ENCODE assay signal across 27 mouse cellular contexts in the genomic region with DNA sequence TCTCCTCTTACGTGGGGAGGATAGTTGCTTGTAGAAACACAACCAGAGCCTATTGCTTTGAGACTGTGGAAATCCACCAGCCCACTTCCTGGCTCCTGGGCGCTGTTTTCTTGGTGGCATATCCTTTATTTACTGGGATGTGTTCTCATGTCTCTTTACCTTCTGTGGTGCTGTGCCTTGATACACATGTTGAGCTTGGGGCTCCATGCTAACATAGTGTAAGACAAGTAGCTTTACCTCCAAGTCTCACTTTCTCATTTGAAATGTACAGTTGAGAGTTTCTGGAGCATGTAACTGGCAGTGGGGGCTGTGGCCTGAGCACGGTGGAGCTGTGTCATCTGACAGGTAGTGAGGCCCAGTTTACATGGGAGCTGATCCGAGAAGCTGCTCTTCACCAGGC. TPM values are rescaled to one million over a fixed set of nuclear protein-coding genes. Genes with fewer than 3 reads are reported as not detected.
A peak's percentile ranks its signal among the peaks of the same experiment; 100 is the strongest.
DNase-seq lines count a peak whose midpoint lies in the region; ATAC-seq and TF ChIP-seq lines count a peak whose summit lies in the region.
"Had no signal": no experiment of that assay in that cellular context is flagged by ENCODE, and none has a peak within 500 bp of the region (broad histone marks: within the 10 kb centered on the region; RNA-seq: fewer than 3 reads in every experiment).

No protein-coding gene starts in this region.

- DNase-seq in kidney, postnatal 36 days, result no peak
- DNase-seq in A20 (ENCODE audit: low read depth, low spot score) (peak; percentile 76), CH12.LX (ENCODE audit: extremely low read depth) (no peak)
- DNase-seq in left cerebral cortex, adult 2 months (ENCODE audit: extremely low spot score in 1 of 2, low spot score in 2 of 2), result no peak
- no peak for DNase-seq in heart, postnatal 36 days
- DNase-seq: adrenal gland, postnatal 10 days; adrenal gland, postnatal 36 days; cerebellum, adult 18-20 months; cerebellum, adult 9-11 months; cerebellum, postnatal 36 days; embryo, embryonic 11 days; forebrain, postnatal 0 days; gastrocnemius, adult 2 months; gastrocnemius, postnatal 14 days; heart, adult 18-20 months; heart, postnatal 14 days had no signal

- no peak overlapping the region for H3K9ac ChIP-seq in kidney, embryonic 15.5 days
- H3K9ac ChIP-seq in CH12.LX (ENCODE audit: insufficient read depth, low read depth), result peak overlapping the region; percentile 29
- no peak overlapping the region for H3K9ac ChIP-seq in stomach, embryonic 16.5 days (ENCODE audit: low read length)
- H3K9ac ChIP-seq: embryonic facial prominence, embryonic 15.5 days; forebrain, postnatal 0 days; heart, embryonic 12.5 days; heart, embryonic 15.5 days; hindbrain, embryonic 12.5 days; hindbrain, embryonic 15.5 days; intestine, embryonic 15.5 days had no signal

- intact Hi-C loops in left cerebral cortex, adult 2 months (cut with DNase I), result no loop called here
- intact Hi-C loops in heart, postnatal 36 days (cut with DNase I), result no loop called here

- no peaks in the 10 kb centered on the region for H3K9me3 ChIP-seq in kidney, embryonic 15.5 days (replicated peaks)
- H3K9me3 ChIP-seq in CH12.LX (replicated peaks; ENCODE audit: low read length), result no peaks in the 10 kb centered on the region
- H3K9me3 ChIP-seq in stomach, embryonic 16.5 days (replicated peaks; ENCODE audit: control insufficient read depth, low read length), result no peaks in the 10 kb centered on the region
- H3K9me3 ChIP-seq: embryonic facial prominence, embryonic 15.5 days; G1E; heart, embryonic 12.5 days; heart, embryonic 15.5 days; hindbrain, embryonic 12.5 days; hindbrain, embryonic 15.5 days; intestine, embryonic 15.5 days had no signal

- no peaks in the 10 kb centered on the region for H3K27me3 ChIP-seq in kidney, embryonic 15.5 days
- no peaks in the 10 kb centered on the region for H3K27me3 ChIP-seq in CH12.LX (replicated peaks)
- H3K27me3 ChIP-seq in stomach, embryonic 16.5 days (ENCODE audit: control insufficient read depth, insufficient read depth, low read length), result no peaks in the 10 kb centered on the region
- H3K27me3 ChIP-seq: embryonic facial prominence, embryonic 15.5 days; heart, embryonic 12.5 days; heart, embryonic 15.5 days; hindbrain, embryonic 12.5 days; hindbrain, embryonic 15.5 days; intestine, embryonic 15.5 days; Patski had no signal

- H3K4me2 ChIP-seq in kidney, embryonic 15.5 days, result no peak overlapping the region
- peak overlapping the region; percentile 55; the same call in 1 of the 2 replicates for H3K4me2 ChIP-seq in CH12.LX (ENCODE audit: insufficient read depth, low read depth, poor library complexity, severe bottlenecking)
- H3K4me2 ChIP-seq in stomach, embryonic 16.5 days (ENCODE audit: low read depth, low read length), result no peak overlapping the region
- H3K4me2 ChIP-seq: embryonic facial prominence, embryonic 15.5 days; heart, embryonic 12.5 days; heart, embryonic 15.5 days; hindbrain, embryonic 12.5 days; hindbrain, embryonic 15.5 days; intestine, embryonic 15.5 days had no signal

- TF ChIP-seq EP300 in CH12.LX (IDR thresholded peaks at IDR 0.05; ENCODE audit: low read length), result no peak

- H3K79me2 ChIP-seq in CH12.LX (replicated peaks; ENCODE audit: control insufficient read depth, extremely low read depth, insufficient read depth, poor library complexity, severe bottlenecking), result no peaks in the 10 kb centered on the region; the same call in 1 of the 2 replicates

- peaks cover 47% of the 10 kb centered on the region for H3K4me1 ChIP-seq in kidney, embryonic 15.5 days
- peaks cover 19 to 60% of the 10 kb centered on the region in 2 experiments for H3K4me1 ChIP-seq in CH12.LX (ENCODE audit: control insufficient read depth in 1 of 2, insufficient read depth in 2 of 2)
- peaks cover 31% of the 10 kb centered on the region for H3K4me1 ChIP-seq in stomach, embryonic 16.5 days (ENCODE audit: control insufficient read depth, insufficient read depth, low read length)
- H3K4me1 ChIP-seq: hindbrain, embryonic 12.5 days had no signal

- in situ Hi-C loops in CH12.LX (cut with MboI; ENCODE audit: low pct_ligation_motif_present, low pct_unique_long_range_greater_than_20kb, low sequenced_read_pairs), result no loop called here

- no peak for ATAC-seq in kidney, embryonic 15.5 days (replicated peaks; ENCODE audit: low FRiP score)
- no peak for ATAC-seq in stomach, embryonic 16.5 days (ENCODE audit: insufficient read depth, low FRiP score)
- ATAC-seq: forebrain, embryonic 14.5 days; forebrain, postnatal 0 days; intestine, embryonic 15.5 days; Patski had no signal

- TF ChIP-seq POLR2A in CH12.LX (IDR thresholded peaks at IDR 0.05; ENCODE audit: low read depth, low read length), result no peak

- no peaks in the 10 kb centered on the region for H3K36me3 ChIP-seq in kidney, embryonic 15.5 days
- peaks cover 0 to 5% of the 10 kb centered on the region in 2 experiments for H3K36me3 ChIP-seq in CH12.LX (replicated peaks in 1 of 2; ENCODE audit: control insufficient read depth in 1 of 2, insufficient read depth in 1 of 2, low read length in 1 of 2)
- H3K36me3 ChIP-seq in stomach, embryonic 16.5 days (ENCODE audit: control insufficient read depth, insufficient read depth, low read length), result no peaks in the 10 kb centered on the region
- H3K36me3 ChIP-seq: embryonic facial prominence, embryonic 15.5 days; heart, embryonic 12.5 days; heart, embryonic 15.5 days; hindbrain, embryonic 12.5 days; hindbrain, embryonic 15.5 days; intestine, embryonic 15.5 days had no signal

- no peak for TF ChIP-seq CTCF in CH12.LX (conservative IDR thresholded peaks at IDR 0.05 in 1 of 2, IDR thresholded peaks at IDR 0.05 in 1 of 2; ENCODE audit: low read depth in 2 of 2, low read length in 2 of 2)
- no peak for TF ChIP-seq CTCF in left cerebral cortex, adult 2 months (IDR thresholded peaks at IDR 0.05)

- TF ChIP-seq RAD21 in CH12.LX (IDR thresholded peaks at IDR 0.05; ENCODE audit: low read depth, low read length), result no peak

- dilution Hi-C loops in CH12.LX (cut with MboI; ENCODE audit: extremely low pct_ligation_motif_present, extremely low pct_unique_long_range_greater_than_20kb, low sequenced_read_pairs), result no loop called here

- H3K4me3 ChIP-seq in kidney, embryonic 15.5 days (replicated peaks), result no peak overlapping the region
- no peak overlapping the region for H3K4me3 ChIP-seq in CH12.LX (replicated peaks in 1 of 3; ENCODE audit: low read depth in 2 of 3, low read length in 2 of 3, poor library complexity in 1 of 3)
- no peak overlapping the region for H3K4me3 ChIP-seq in stomach, embryonic 16.5 days (replicated peaks; ENCODE audit: low read length)
- H3K4me3 ChIP-seq in left cerebral cortex, adult 2 months, result no peak overlapping the region
- H3K4me3 ChIP-seq: embryonic facial prominence, embryonic 15.5 days; gastrocnemius, adult 2 months; heart, embryonic 12.5 days; heart, embryonic 15.5 days; hindbrain, embryonic 12.5 days; hindbrain, embryonic 15.5 days; intestine, embryonic 15.5 days had no signal

- H3K27ac ChIP-seq in kidney, embryonic 15.5 days, result peak overlapping the region; percentile 60; the same call in 1 of the 2 replicates
- no peak overlapping the region for H3K27ac ChIP-seq in CH12.LX (ENCODE audit: insufficient read depth, low read depth)
- peak overlapping the region; percentile 37; the same call in 1 of the 2 replicates for H3K27ac ChIP-seq in stomach, embryonic 16.5 days (ENCODE audit: low read length)
- H3K27ac ChIP-seq in left cerebral cortex, adult 2 months, result no peak overlapping the region
- H3K27ac ChIP-seq: embryonic facial prominence, embryonic 15.5 days; gastrocnemius, adult 2 months; heart, embryonic 15.5 days; hindbrain, embryonic 12.5 days; hindbrain, embryonic 15.5 days; intestine, embryonic 15.5 days had no signal

- 47% methylated on average over 4 of the region's 4 CpGs for WGBS in kidney, embryonic 15.5 days
- WGBS in stomach, embryonic 16.5 days, result 54% methylated on average over 4 of the region's 4 CpGs

TF ChIP-seq in CH12.LX, 34 proteins besides CTCF, POLR2A, EP300 and RAD21:
- TF ChIP-seq MEF2A (IDR thresholded peaks at IDR 0.05; ENCODE audit: borderline replicate concordance, low read depth, low read length) (no peak), JUND (conservative IDR thresholded peaks at IDR 0.05; ENCODE audit: low read depth, low read length) (no peak), NELFE (IDR thresholded peaks at IDR 0.05; ENCODE audit: low read depth, low read length) (no peak)

RNA-seq across cellular contexts. Expression of a gene that starts 54.5 kb away (rescaled TPM):
- 9.4 TPM in 2 replicates for polyA plus RNA-seq in kidney, embryonic 15.5 days (2015; fragmentation: Nextera tagmentation; extraction: Ambion mirVana)
- total RNA-seq in CH12.LX (2012; rRNA removed) (4.2 and 4.6 TPM in 2 replicates), CH12.LX (2014; rRNA removed) (4.1 and 4.3 TPM in 2 replicates)
- 12.1 and 14.2 TPM in 2 replicates for polyA plus RNA-seq in CH12.LX (2012; ENCODE audit: insufficient read length, low read depth)
- polyA plus RNA-seq in stomach, embryonic 16.5 days (2015; fragmentation: Nextera tagmentation; extraction: Ambion mirVana), result 9.4 and 10.4 TPM in 2 replicates
- 10 to 100 TPM; 18.4 to 20.0 TPM for total RNA-seq in left cerebral cortex, adult 2 months (2021)
- total RNA-seq in heart, postnatal 36 days (2021), result 1 to 10 TPM; 5.5 to 6.5 TPM

Comparison
In these comparisons a context has a peak if more than half of its experiments do, and no peak if none do; other contexts are left out.
1. H3K27ac ChIP-seq: peak in kidney, embryonic 15.5 days (single experiment) and stomach, embryonic 16.5 days (single experiment); none in CH12.LX (single experiment) and left cerebral cortex, adult 2 months (single experiment).